Mouse (Mus musculus): ENCODE data around the gene Acot3.

Gene Acot3

DNA sequence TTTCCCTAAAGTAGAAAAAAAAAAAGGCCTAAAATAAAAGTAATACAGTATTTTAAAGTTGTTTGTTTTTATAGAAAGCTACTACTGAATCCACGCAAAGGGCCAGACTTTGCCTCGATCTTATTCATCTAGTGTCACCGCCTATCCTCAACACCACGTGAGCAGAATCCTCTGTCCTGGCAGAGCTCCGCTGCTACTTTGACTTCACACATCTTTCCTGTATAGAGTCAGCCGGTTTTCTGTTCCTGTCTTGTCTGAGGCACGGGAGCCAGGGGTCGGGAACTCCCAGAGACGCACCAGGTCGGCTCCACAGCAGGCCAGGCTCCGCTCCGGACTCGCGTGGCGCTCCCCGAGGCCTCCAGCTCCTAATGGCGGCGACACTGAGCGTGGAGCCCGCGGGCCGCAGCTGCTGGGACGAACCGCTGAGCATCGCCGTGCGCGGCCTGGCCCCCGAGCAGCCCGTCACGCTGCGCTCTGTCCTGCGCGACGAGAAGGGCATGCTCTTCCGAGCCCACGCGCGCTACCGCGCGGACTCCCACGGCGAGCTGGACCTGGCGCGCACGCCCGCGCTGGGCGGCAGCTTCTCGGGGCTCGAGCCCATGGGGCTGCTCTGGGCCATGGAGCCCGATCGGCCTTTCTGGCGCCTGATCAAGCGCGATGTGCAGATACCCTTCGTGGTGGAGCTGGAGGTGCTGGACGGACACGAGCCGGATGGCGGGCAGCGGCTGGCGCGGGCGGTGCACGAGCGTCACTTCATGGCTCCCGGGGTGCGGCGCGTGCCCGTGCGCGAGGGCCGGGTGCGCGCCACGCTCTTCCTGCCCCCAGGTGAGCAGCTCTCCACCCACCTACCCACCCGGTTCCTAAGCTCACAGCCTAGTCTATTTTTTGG lies 48.9 kb downstream of the Acot3 start, which contains the start of gene Acot6:
TSS of gene Acot6 (plus strand) at position 51 of the 889 bp plus-strand sequence.
- peak; percentile 66 for DNase-seq (ENCODE audit: inconsistent ontology term)

DNA sequence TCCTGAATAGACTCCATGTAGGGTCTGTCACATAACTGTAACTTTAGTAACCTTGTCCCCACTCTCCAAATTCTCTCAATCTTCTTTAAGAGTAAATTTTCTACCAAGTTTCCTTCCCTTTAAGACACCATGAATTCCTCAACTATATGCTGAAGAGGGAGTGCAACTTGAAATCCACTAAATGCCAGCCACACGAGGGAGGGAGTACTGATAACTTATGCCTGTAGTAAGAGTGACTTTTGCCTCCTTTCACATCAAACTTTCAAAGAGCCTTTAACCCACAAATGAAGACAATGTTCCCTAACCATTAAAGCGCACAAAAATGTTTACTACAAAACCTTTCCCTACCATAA lies 49.5 kb downstream of the Acot3 start:
- DNase-seq (ENCODE audit: inconsistent ontology term), result no peak

DNA sequence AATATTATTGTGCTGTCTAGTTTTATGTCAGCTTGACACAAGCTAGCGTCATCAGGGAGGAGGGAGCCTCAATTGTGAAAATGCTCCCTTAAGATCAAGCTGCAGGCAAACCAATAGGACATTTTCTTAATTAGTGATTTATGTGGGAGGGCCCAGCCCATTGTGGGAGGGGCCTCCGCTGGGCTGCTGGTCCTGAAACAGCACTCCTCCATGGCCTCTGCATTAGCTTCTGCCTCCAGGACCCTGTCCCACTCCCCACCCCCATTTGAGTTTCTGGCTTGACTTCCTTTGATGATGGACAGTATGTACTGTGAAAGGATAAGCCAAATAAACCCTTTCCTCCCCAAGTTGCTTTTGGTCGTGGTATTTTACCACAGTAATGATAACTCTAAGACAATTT lies 55.1 kb downstream of the Acot3 start:
- no peak for DNase-seq (ENCODE audit: inconsistent ontology term)

DNA sequence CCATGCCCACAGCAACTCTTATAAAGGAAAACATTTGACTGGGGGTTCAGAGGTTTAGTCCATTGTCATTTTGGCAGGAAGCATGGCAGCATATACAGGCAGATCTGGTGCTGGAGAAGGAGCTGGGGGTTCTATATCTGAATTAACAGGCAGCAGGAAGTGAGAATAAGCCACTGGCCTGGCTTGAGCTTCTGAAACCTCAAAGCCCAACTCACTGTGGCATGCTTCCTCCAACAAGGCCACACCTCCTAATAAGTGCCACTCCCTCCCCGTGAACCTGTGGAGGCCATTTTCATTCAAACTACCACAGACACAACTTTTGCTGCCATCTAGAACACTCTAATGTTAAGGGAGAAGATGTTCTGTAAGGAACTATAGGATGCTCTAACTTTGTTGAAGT lies 55.7 kb downstream of the Acot3 start:
- DNase-seq (ENCODE audit: inconsistent ontology term), result no peak

DNA sequence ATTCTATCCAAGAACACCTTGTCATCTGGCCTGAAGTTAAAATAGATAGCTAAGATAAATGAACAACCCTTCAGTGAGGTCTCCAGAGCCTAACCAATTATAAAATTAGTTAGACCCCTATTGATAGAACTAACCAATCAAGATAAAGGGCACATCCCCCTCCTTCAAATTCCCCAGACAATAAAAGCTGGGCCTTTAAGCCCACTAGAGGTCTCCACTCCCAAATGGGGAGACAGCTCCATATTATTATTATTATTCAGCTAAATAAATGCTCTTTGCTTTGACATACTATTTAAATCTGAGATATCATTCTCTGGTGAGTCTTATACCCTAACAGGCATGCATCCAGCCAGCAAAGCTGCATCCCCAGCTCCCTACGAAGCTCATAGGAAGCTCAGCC lies 58.0 kb downstream of the Acot3 start:
- DNase-seq (ENCODE audit: inconsistent ontology term), result no peak

Data from Muller cell, postnatal 12 days (primary cell).